Mouse (Mus musculus) G1E (cell line): ENCODE measurements at regions not wholly inside any gene's neighbourhood (a gene's known extent, or its start where the extent isn't known, plus 50 kb on each side); places are given as distances from the start of the nearest gene placed in this dataset.

Source experiments
- ATAC-seq: 2 replicates; pipeline ENCODE4 v1.8.0; 2016; ENCODE audit warnings: mild to moderate bottlenecking; ENCODE audit not compliant: insufficient number of reproducible peaks, poor library complexity, low FRiP score, severe bottlenecking; ENCODE audit errors: extremely low read depth
- DNase-seq: peaks from one replicate; pipeline ENCODE4 v3.0.0; 2012; ENCODE audit warnings: low spot score
- H3K27me3 ChIP-seq: 2 replicates; pipeline ENCODE4 v1.6.1; 2012; ENCODE audit warnings: mild to moderate bottlenecking, low read length, inconsistent platforms; ENCODE audit not compliant: insufficient read depth
- H3K36me3 ChIP-seq: replicated peaks from 2 replicates; pipeline ENCODE3; 2012; ENCODE audit warnings: mild to moderate bottlenecking, inconsistent platforms
- H3K4me1 ChIP-seq: 2 replicates; pipeline ENCODE4 v1.6.1; 2012; ENCODE audit warnings: low read depth, low read length, inconsistent platforms, mixed read lengths; ENCODE audit not compliant: insufficient read depth
- H3K4me3 ChIP-seq: 2 replicates; pipeline ENCODE4 v1.5.1; 2012; ENCODE audit warnings: low read depth, mild to moderate bottlenecking, inconsistent platforms, low read length, moderate library complexity, mixed read lengths
- H3K9me3 ChIP-seq: replicated peaks from 2 replicates; pipeline ENCODE4 v1.6.1; 2012; ENCODE audit warnings: inconsistent platforms
- CTCF ChIP-seq: IDR thresholded peaks from 2 replicates; pipeline ENCODE4 v1.5.1; 2012; ENCODE audit warnings: low read depth, low read length, inconsistent platforms, mixed read lengths
- GATA1 ChIP-seq: IDR thresholded peaks from 2 replicates; pipeline ENCODE4 v1.6.1; 2012; ENCODE audit warnings: borderline replicate concordance, low read length, inconsistent platforms, mixed read lengths
- GATA2 ChIP-seq: IDR thresholded peaks from 2 replicates; pipeline ENCODE4 v1.6.1; 2012; ENCODE audit warnings: low read depth, low read length, inconsistent platforms, borderline replicate concordance
- POLR2AphosphoS5 ChIP-seq: IDR thresholded peaks from 2 replicates; pipeline ENCODE4 v1.6.1; 2012; ENCODE audit warnings: low read depth, low read length, inconsistent platforms; ENCODE audit not compliant: insufficient replicate concordance
- TAL1 ChIP-seq: conservative IDR thresholded peaks from 2 replicates; pipeline ENCODE4 v1.6.1; 2012; ENCODE audit warnings: low read depth, low read length, inconsistent platforms, mixed read lengths

DNA sequence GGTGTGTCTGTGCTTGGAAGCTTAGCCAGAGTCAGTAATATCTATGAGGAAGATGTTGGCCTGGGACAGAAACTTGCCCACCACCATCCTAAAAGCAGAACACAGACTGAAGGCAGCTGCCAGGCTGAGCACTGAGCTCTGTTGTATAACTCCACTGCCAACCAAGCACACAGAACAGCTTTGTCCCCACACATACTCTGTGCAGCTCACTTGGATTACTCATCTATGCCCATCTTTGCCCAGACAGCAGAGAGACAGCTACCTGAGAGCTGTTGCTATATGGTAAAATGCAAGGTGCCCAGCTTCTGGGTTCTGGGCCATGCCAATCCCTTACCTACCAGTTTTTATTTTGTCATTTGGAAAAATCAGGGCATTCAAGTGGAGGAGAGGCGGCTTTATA is 80.4 kb upstream of the Stmnd1 start:
- Histone ChIP-seq H3K36me3 (no peaks in the 10 kb centered on the region), H3K4me3 (no peak overlapping the region), H3K4me1 (no peaks in the 10 kb centered on the region), H3K9me3 (no peaks in the 10 kb centered on the region), H3K27me3 (peaks cover 8% of the 10 kb centered on the region)
- ATAC-seq: no peak
- TF ChIP-seq POLR2AphosphoS5: no peak
- TF ChIP-seq GATA1: no peak
- no peak for TF ChIP-seq CTCF
- TF ChIP-seq GATA2: no peak
- TF ChIP-seq TAL1: no peak
- no peak for DNase-seq

DNA sequence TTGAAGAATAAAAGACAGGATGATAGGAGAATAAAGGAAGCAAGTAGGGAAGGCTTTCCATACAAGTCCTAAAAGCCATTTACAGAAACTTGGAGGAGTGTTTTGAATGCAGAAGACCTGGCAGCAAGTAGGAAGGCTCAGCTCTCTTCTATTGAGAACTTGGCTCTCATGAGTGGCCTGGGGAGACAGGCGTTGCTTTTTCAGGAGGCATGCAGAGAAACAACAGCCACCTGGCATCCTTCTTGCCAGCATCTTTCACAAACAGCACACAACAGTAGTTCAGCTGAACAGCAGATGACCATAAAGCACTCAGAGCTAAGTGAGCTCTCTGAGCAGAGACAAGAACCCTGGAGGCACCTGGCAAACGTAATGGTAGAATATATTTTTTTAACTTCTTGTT is 83.8 kb upstream of the Stmnd1 start:
- Histone ChIP-seq H3K4me1 (no peaks in the 10 kb centered on the region), H3K9me3 (no peaks in the 10 kb centered on the region), H3K4me3 (no peak overlapping the region), H3K36me3 (no peaks in the 10 kb centered on the region), H3K27me3 (peaks cover 8% of the 10 kb centered on the region)
- TF ChIP-seq GATA1: no peak
- TF ChIP-seq POLR2AphosphoS5: no peak
- TF ChIP-seq CTCF: no peak
- TF ChIP-seq TAL1: no peak
- no peak for DNase-seq
- ATAC-seq: no peak

DNA sequence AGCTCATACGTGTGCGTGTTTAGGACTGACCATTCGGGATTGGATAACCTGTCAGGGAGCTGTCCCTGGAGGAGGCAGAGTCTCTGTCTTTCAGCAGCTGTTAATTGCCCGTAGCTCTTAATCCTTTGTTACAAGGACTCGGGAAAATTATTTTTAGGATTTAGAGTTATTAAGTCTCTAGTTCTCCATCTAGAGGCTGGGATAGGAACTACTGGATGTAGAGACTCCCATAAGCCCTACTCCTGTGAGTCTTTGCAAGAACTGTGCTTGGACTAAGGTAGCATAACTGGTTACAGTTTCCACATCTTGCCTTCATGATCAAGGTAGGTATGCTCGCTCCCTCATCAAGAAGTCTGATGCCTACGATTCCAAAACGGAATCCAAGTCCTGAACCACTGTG is 90.7 kb upstream of the Stmnd1 start:
- Histone ChIP-seq H3K4me1 (no peaks in the 10 kb centered on the region), H3K4me3 (no peak overlapping the region), H3K36me3 (no peaks in the 10 kb centered on the region), H3K9me3 (no peaks in the 10 kb centered on the region), H3K27me3 (no peaks in the 10 kb centered on the region; the same call in 1 of the 2 replicates)
- ATAC-seq (no peak), DNase-seq (no peak)
- TF ChIP-seq TAL1 (no peak), GATA1 (no peak), CTCF (no peak), POLR2AphosphoS5 (no peak), GATA2 (no peak)

DNA sequence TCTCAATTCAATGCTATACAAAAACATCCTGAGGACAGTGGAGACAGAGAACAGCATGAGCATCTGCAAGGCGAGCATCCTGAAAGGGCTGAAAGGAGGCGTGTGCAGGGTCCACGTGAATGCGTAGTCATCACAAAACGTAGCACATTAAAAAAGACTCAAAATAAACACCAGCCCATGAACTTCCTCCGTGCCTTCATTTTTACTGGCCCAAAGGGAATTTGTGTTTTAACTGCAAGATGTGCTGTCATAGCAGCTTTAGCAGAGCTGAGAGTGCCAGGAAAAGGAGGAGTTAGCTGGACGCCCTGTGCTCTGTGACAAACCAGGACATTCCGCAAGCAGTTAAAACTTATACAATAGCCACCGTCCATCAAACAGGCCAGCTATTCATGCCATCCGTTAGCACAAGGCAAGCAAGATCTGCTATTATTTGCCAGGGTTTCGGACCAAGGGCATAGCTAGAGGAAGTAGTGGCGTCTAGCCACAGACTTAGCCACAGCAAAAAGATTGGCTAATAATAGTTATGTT is 92.9 kb upstream of the Stmnd1 start:
- peaks cover 2% of the 10 kb centered on the region; the same call in 1 of the 2 replicates for H3K4me1 ChIP-seq
- no peak for TF ChIP-seq TAL1
- TF ChIP-seq GATA2: no peak
- no peak for TF ChIP-seq CTCF
- TF ChIP-seq POLR2AphosphoS5: no peak
- TF ChIP-seq GATA1: no peak
- no peaks in the 10 kb centered on the region; the same call in 1 of the 2 replicates for H3K27me3 ChIP-seq
- H3K9me3 ChIP-seq: no peaks in the 10 kb centered on the region
- no peak for DNase-seq
- no peak overlapping the region for H3K4me3 ChIP-seq
- no peaks in the 10 kb centered on the region for H3K36me3 ChIP-seq
- no peak for ATAC-seq

DNA sequence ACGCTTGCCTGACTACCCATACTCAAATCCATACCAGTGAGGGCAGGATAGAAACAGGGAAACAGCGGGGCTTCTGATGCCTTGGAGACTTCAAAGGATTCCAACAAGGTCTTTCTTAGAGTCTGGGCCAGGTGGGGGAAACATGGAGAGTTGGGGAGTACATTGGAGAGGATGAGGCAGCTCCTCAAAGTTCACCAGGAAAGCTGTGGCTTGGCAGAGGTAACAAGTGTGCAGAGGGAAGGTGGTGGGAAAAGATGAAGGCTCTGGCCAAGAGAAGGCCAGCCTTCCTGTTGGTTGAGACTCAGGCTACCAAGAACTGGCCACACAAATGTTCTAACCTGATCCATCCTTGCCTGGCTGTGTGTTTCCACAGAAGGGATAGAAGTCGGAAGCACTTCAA is 93.6 kb upstream of the Stmnd1 start:
- DNase-seq (no peak), ATAC-seq (no peak)
- H3K4me3 ChIP-seq: no peak overlapping the region
- H3K36me3 ChIP-seq: no peaks in the 10 kb centered on the region
- peaks cover 2% of the 10 kb centered on the region; the same call in 1 of the 2 replicates for H3K4me1 ChIP-seq
- no peaks in the 10 kb centered on the region; the same call in none of the 2 replicates for H3K27me3 ChIP-seq
- TF ChIP-seq POLR2AphosphoS5 (no peak), TAL1 (no peak), GATA1 (no peak), GATA2 (no peak), CTCF (no peak)
- no peaks in the 10 kb centered on the region for H3K9me3 ChIP-seq

DNA sequence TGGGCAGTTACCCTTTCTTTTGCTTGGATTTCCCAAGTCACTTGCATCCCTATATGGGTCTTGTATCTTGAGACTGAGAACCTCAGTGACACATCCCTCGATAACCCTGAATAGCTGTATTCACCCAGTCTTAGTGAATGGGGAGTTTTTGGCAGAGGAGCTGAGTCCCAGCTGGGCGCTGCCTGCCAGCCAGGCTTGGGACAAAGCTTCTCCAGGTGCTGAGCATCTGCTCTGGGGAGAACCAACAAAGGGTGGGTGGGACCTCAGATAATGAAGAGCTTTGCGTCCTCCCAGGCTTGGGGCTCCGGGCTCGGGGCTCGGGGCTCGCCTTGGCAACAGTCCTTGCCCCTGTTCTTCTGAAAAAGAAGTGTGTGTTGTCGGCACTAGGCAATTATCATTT is 100.4 kb upstream of the Stmnd1 start:
- Histone ChIP-seq H3K9me3 (no peaks in the 10 kb centered on the region), H3K4me1 (peaks cover 2% of the 10 kb centered on the region; the same call in 1 of the 2 replicates), H3K36me3 (no peaks in the 10 kb centered on the region), H3K27me3 (no peaks in the 10 kb centered on the region; the same call in none of the 2 replicates), H3K4me3 (no peak overlapping the region)
- TF ChIP-seq POLR2AphosphoS5: no peak
- TF ChIP-seq TAL1: no peak
- TF ChIP-seq CTCF: no peak
- no peak for TF ChIP-seq GATA1
- TF ChIP-seq GATA2: no peak
- DNase-seq (no peak), ATAC-seq (no peak)
